Mouse (Mus musculus) CH12.LX (cell line): Measurements from ENCODE around the gene Taar8c. TPM values are rescaled to one million over a fixed set of nuclear protein-coding genes. Genes with fewer than 3 reads are reported as not detected.

Experiments used
- DNase-seq: peaks from one replicate; pipeline ENCODE4 v3.0.0-alpha.2; 2013; ENCODE audit errors: extremely low read depth
- H3K27ac ChIP-seq: 2 replicates; pipeline ENCODE4 v1.5.1; 2012; ENCODE audit warnings: low read depth, mild to moderate bottlenecking, control low read depth, moderate library complexity; ENCODE audit not compliant: insufficient read depth
- H3K27me3 ChIP-seq: replicated peaks from 2 replicates; pipeline ENCODE3; 2012; ENCODE audit warnings: inconsistent platforms
- H3K36me3 ChIP-seq, 2 experiments: replicated peaks in 1 of 2; 2 replicates each; pipeline versions ENCODE3 to v1.6.1; 2012; ENCODE audit warnings: inconsistent platforms in 1 of 2, low read length in 1 of 2, mild to moderate bottlenecking in 1 of 2, mixed read lengths in 1 of 2, moderate library complexity in 1 of 2; ENCODE audit not compliant: control insufficient read depth in 1 of 2, insufficient read depth in 1 of 2
- H3K4me1 ChIP-seq, 2 experiments: 2 replicates each; pipeline ENCODE4 v1.6.1; 2012; ENCODE audit warnings: inconsistent platforms in 1 of 2, moderate library complexity in 1 of 2; ENCODE audit not compliant: insufficient read depth in 2 of 2, control insufficient read depth in 1 of 2
- H3K4me2 ChIP-seq: 2 replicates; pipeline ENCODE4 v1.6.1; 2012; ENCODE audit warnings: low read depth, mild to moderate bottlenecking, control low read depth; ENCODE audit not compliant: poor library complexity, insufficient read depth, severe bottlenecking
- H3K4me3 ChIP-seq, 3 experiments: fragments of 150-350 bp in 1 of 3; sonication (generic) in 1 of 3; replicated peaks in 1 of 3; 2 replicates each; pipeline versions ENCODE3 to v1.5.1; 2011 to 2012; ENCODE audit warnings: low read depth in 2 of 3, low read length in 2 of 3, mild to moderate bottlenecking in 2 of 3, moderate library complexity in 2 of 3, control low read depth in 1 of 3, improper control_type of control experiment in 1 of 3, inconsistent platforms in 1 of 3, mixed read lengths in 1 of 3; ENCODE audit not compliant: poor library complexity in 1 of 3
- H3K79me2 ChIP-seq: replicated peaks from 2 replicates; pipeline ENCODE4 v1.6.1; 2012; ENCODE audit warnings: mild to moderate bottlenecking, moderate library complexity; ENCODE audit not compliant: control insufficient read depth, poor library complexity, insufficient read depth, severe bottlenecking; ENCODE audit errors: extremely low read depth
- H3K9ac ChIP-seq: 2 replicates; pipeline ENCODE4 v1.6.1; 2012; ENCODE audit warnings: low read depth, mild to moderate bottlenecking, control low read depth, moderate library complexity; ENCODE audit not compliant: insufficient read depth
- H3K9me3 ChIP-seq: replicated peaks from 2 replicates; pipeline ENCODE3; 2012; ENCODE audit warnings: low read length, inconsistent platforms, mixed read lengths
- ELF1 ChIP-seq: IDR thresholded peaks from 2 replicates; pipeline ENCODE4 v1.6.1; 2014; ENCODE audit warnings: low read depth, mild to moderate bottlenecking, inconsistent platforms, low read length, improper control_type of control experiment
- EP300 ChIP-seq: IDR thresholded peaks from 2 replicates; pipeline ENCODE4 v1.6.1; 2011; ENCODE audit warnings: low read length, improper control_type of control experiment
- HCFC1 ChIP-seq: IDR thresholded peaks from 2 replicates; pipeline ENCODE4 v1.6.1; 2012; ENCODE audit warnings: low read depth, mild to moderate bottlenecking, inconsistent platforms, low read length, improper control_type of control experiment
- JUN ChIP-seq: IDR thresholded peaks from 2 replicates; pipeline ENCODE4 v1.6.1; 2011; ENCODE audit warnings: low read depth, mild to moderate bottlenecking, low read length, improper control_type of control experiment, moderate library complexity; ENCODE audit not compliant: insufficient read depth
- MAZ ChIP-seq: IDR thresholded peaks from 2 replicates; pipeline ENCODE4 v1.6.1; 2012; ENCODE audit warnings: low read depth, mild to moderate bottlenecking, inconsistent platforms, low read length, improper control_type of control experiment, moderate library complexity
- MEF2A ChIP-seq: IDR thresholded peaks from 2 replicates; pipeline ENCODE4 v1.6.1; 2014; ENCODE audit warnings: low read depth, mild to moderate bottlenecking, inconsistent platforms, low read length, improper control_type of control experiment, borderline replicate concordance
- MXI1 ChIP-seq: IDR thresholded peaks from 2 replicates; pipeline ENCODE4 v1.6.1; 2011; ENCODE audit warnings: mild to moderate bottlenecking, low read depth, low read length, improper control_type of control experiment
- NRF1 ChIP-seq: IDR thresholded peaks from 2 replicates; pipeline ENCODE4 v1.6.1; 2014; ENCODE audit warnings: low read depth, mild to moderate bottlenecking, inconsistent platforms, low read length, improper control_type of control experiment, moderate library complexity
- PAX5 ChIP-seq: IDR thresholded peaks from 2 replicates; pipeline ENCODE4 v1.6.1; 2012; ENCODE audit warnings: low read length, inconsistent platforms, mixed read lengths
- RCOR1 ChIP-seq: conservative IDR thresholded peaks from 2 replicates; pipeline ENCODE4 v1.6.1; 2012; ENCODE audit warnings: low read depth, mild to moderate bottlenecking, inconsistent platforms, low read length, improper control_type of control experiment
- SIN3A ChIP-seq: IDR thresholded peaks from 2 replicates; pipeline ENCODE4 v1.6.1; 2012; ENCODE audit warnings: low read length, improper control_type of control experiment, inconsistent platforms
- TBP ChIP-seq: conservative IDR thresholded peaks from 2 replicates; pipeline ENCODE4 v1.6.1; 2011; ENCODE audit warnings: low read depth, low read length, improper control_type of control experiment
- ZMIZ1 ChIP-seq: IDR thresholded peaks from 2 replicates; pipeline ENCODE4 v1.6.1; 2012; ENCODE audit warnings: low read depth, mild to moderate bottlenecking, inconsistent platforms, low read length, improper control_type of control experiment
- dilution Hi-C: fragments of 300-500 bp; cut with MboI; formaldehyde crosslinking; loops from 2 replicates; pipeline ENCODE4 v1.14.3; 2020; ENCODE audit warnings: low sequenced_read_pairs; ENCODE audit not compliant: extremely low pct_unique_long_range_greater_than_20kb, extremely low pct_ligation_motif_present
- in situ Hi-C: fragments of 300-500 bp; cut with MboI; formaldehyde crosslinking; loops from 3 replicates; pipeline ENCODE4 v1.14.3; 2019; ENCODE audit warnings: low sequenced_read_pairs, low pct_ligation_motif_present, low pct_unique_long_range_greater_than_20kb, mixed read lengths
- polyA plus RNA-seq: library from polyadenylated mRNA; unstranded; fragments of >175 nt; gene quantifications from 2 replicates; pipeline ENCODE4 v1.2.1, GENCODE M21; 2012; ENCODE audit warnings: low read depth; ENCODE audit not compliant: insufficient read length
- total RNA-seq, 2 experiments: library from RNA; depleted of rRNA; stranded (reverse); fragments of 300-350 nt in 1 of 2; fragments of >200 nt in 1 of 2; gene quantifications; 2 replicates each; pipeline ENCODE4 v1.2.3; 2012 to 2014

The Taar8c gene
- total and polyA plus RNA-seq, 3 experiments: not detected

- in situ Hi-C loops: loop anchor here (25.0 kb wide), 1 partner anchor 321 kb away; no protein-coding TSS in a partner anchor
- Histone ChIP-seq H3K36me3 (no peaks in the 10 kb centered on the region), H3K79me2 (no peaks in the 10 kb centered on the region), H3K4me3 (no peak overlapping the region), H3K9me3 (no peaks in the 10 kb centered on the region), H3K4me2 (no peak overlapping the region; the same call in 1 of the 2 replicates), H3K27ac (no peak overlapping the region), H3K27me3 (no peaks in the 10 kb centered on the region), H3K9ac (no peak overlapping the region), H3K4me1 (peaks cover 0 to 17% of the 10 kb centered on the region in 2 experiments; a peak in 2 of 4 replicates)
- no peak for TF ChIP-seq ZMIZ1
- TF ChIP-seq TBP: 0 out of 2 replicates have a peak, but pooled peaks have one; percentile 23
- TF ChIP-seq MAZ: peak; percentile 56; the same call in 1 of the 2 replicates
- TF ChIP-seq SIN3A: no peak
- TF ChIP-seq EP300: peak; percentile 35; the same call in 1 of the 2 replicates
- TF ChIP-seq HCFC1: peak; percentile 45
- TF ChIP-seq MEF2A: no peak
- peak; percentile 69 for TF ChIP-seq ELF1
- TF ChIP-seq PAX5: no peak
- no peak for TF ChIP-seq RCOR1
- peak; percentile 53; the same call in 1 of the 2 replicates for TF ChIP-seq MXI1
- dilution Hi-C loops: no loop called here
- DNase-seq: peak; percentile 57
Observed at GRCm38 (mm10) chr10:24133132-24133531, 31.4 kb upstream of the Taar8c start.

- no peaks in the 10 kb centered on the region for H3K27me3 ChIP-seq
- no peak for DNase-seq
- dilution Hi-C loops: no loop called here
- H3K36me3 ChIP-seq: no peaks in the 10 kb centered on the region
- H3K4me1 ChIP-seq: peaks cover 0 to 17% of the 10 kb centered on the region in 2 experiments; a peak in 2 of 4 replicates
- no peak overlapping the region for H3K9ac ChIP-seq
- no peak for TF ChIP-seq JUN
- TF ChIP-seq NRF1: 0 out of 2 replicates have a peak, but pooled peaks have one; percentile 12
- TF ChIP-seq, all 38 proteins: peak for 1
- Histone ChIP-seq H3K27ac (no peak overlapping the region), H3K9me3 (no peaks in the 10 kb centered on the region), H3K4me3 (peak overlapping the region in 1 of 3 experiments; percentile 14), H3K79me2 (no peaks in the 10 kb centered on the region), H3K4me2 (peak overlapping the region; percentile 11; the same call in 1 of the 2 replicates)
- in situ Hi-C loops: loop anchor here (25.0 kb wide), 1 partner anchor 320 kb away; no protein-coding TSS in a partner anchor
Observed at GRCm38 (mm10) chr10:24132273-24132672, 30.6 kb upstream of the Taar8c start.
